Mouse (Mus musculus): ENCODE measurements around the gene Tmem79. TPM values are rescaled to one million over a fixed set of nuclear protein-coding genes. Genes with fewer than 3 reads are reported as not detected.
"Not testable (repeated sequence)": the region's sequence is repeated elsewhere in the genome, so short reads cannot be mapped to it uniquely, and the experiment has no call there.

Tmem79 gene
- total RNA-seq, 2 experiments from 2014 or later, result 1.5 to 2.3 TPM

GRCm38 (mm10) chr3:88354396-88355165 is 18.6 kb upstream of the Tmem79 start:
- no peak for DNase-seq (ENCODE audit: low spot score in 2 of 2)

GRCm38 (mm10) chr3:88352907-88353306 is 17.0 kb upstream of the Tmem79 start:
- no peak for DNase-seq (ENCODE audit: low spot score in 2 of 2)

GRCm38 (mm10) chr3:88350732-88351131 is 14.8 kb upstream of the Tmem79 start:
- DNase-seq (ENCODE audit: low spot score in 2 of 2), result no peak

- DNase-seq (ENCODE audit: low spot score in 2 of 2), result no peak
Observed at GRCm38 (mm10) chr3:88339006-88339405, 3.1 kb upstream of the Tmem79 start.

- DNase-seq (ENCODE audit: low spot score in 2 of 2), result no peak
Observed at GRCm38 (mm10) chr3:88338316-88338715, 2.4 kb upstream of the Tmem79 start.

GRCm38 (mm10) chr3:88337367-88338020 is 1.5 kb upstream of the Tmem79 start:
- no peak for DNase-seq (ENCODE audit: low spot score in 2 of 2)

GRCm38 (mm10) chr3:88335436-88336053 is 403 bp downstream of the Tmem79 start:
- no peak for DNase-seq (ENCODE audit: low spot score in 2 of 2)

GRCm38 (mm10) chr3:88334902-88335435 is 979 bp downstream of the Tmem79 start:
- no peak for DNase-seq (ENCODE audit: low spot score in 2 of 2)

GRCm38 (mm10) chr3:88334029-88334658 is 1.8 kb downstream of the Tmem79 start:
- DNase-seq (ENCODE audit: low spot score in 2 of 2), result no peak

- DNase-seq (ENCODE audit: low spot score in 2 of 2), result no peak
Observed at GRCm38 (mm10) chr3:88331282-88331681, 4.7 kb downstream of the Tmem79 start.

GRCm38 (mm10) chr3:88328956-88329355 is 7.0 kb downstream of the Tmem79 start:
- DNase-seq (ENCODE audit: low spot score in 2 of 2), result no peak

GRCm38 (mm10) chr3:88324951-88325405 is 11.0 kb downstream of the Tmem79 start, which contains the start of gene Glmp:
Gene Glmp (plus strand): TSS chr3:88325023.
- DNase-seq (ENCODE audit: low spot score in 2 of 2), result peak; percentile 28 to 72

- no peak for DNase-seq (ENCODE audit: low spot score in 2 of 2)
Observed at GRCm38 (mm10) chr3:88299172-88299571, 36.8 kb downstream of the Tmem79 start.

- peak; percentile 53 to 72 for DNase-seq (ENCODE audit: low spot score in 2 of 2)
Observed at GRCm38 (mm10) chr3:88297321-88297851, 38.6 kb downstream of the Tmem79 start.

GRCm38 (mm10) chr3:88296561-88297318 is 39.2 kb downstream of the Tmem79 start, which contains the start of the genes Tsacc and Cct3:
Gene Tsacc (minus strand): TSS chr3:88296999.
Gene Cct3 (plus strand): TSS chr3:88297116.
- DNase-seq (ENCODE audit: low spot score in 2 of 2), result peak; percentile 96 to 99

- no peak for DNase-seq (ENCODE audit: low spot score in 2 of 2)
Observed at GRCm38 (mm10) chr3:88296110-88296560, 39.8 kb downstream of the Tmem79 start.

GRCm38 (mm10) chr3:88295272-88295671 is 40.7 kb downstream of the Tmem79 start:
- not testable (repeated sequence) for DNase-seq (ENCODE audit: low spot score in 2 of 2)

- DNase-seq (ENCODE audit: low spot score in 2 of 2), result no peak
Observed at GRCm38 (mm10) chr3:88291970-88292369, 44.0 kb downstream of the Tmem79 start.

GRCm38 (mm10) chr3:88288133-88288713 is 47.7 kb downstream of the Tmem79 start:
- not testable (repeated sequence) for DNase-seq (ENCODE audit: low spot score in 2 of 2)

GRCm38 (mm10) chr3:88287110-88287509 is 48.8 kb downstream of the Tmem79 start, which contains the start of gene Gm38392:
Gene Gm38392 (minus strand): TSS chr3:88287210.
- no peak for DNase-seq (ENCODE audit: low spot score in 2 of 2)
